Mouse (Mus musculus) WW6 (cell line): Measurements from ENCODE around the gene F11r.

Source experiments
- DNase-seq: peaks from one replicate; pipeline ENCODE4 v3.0.0-alpha.2; 2013; ENCODE audit warnings: low read depth, low spot score

The F11r gene

DNA sequence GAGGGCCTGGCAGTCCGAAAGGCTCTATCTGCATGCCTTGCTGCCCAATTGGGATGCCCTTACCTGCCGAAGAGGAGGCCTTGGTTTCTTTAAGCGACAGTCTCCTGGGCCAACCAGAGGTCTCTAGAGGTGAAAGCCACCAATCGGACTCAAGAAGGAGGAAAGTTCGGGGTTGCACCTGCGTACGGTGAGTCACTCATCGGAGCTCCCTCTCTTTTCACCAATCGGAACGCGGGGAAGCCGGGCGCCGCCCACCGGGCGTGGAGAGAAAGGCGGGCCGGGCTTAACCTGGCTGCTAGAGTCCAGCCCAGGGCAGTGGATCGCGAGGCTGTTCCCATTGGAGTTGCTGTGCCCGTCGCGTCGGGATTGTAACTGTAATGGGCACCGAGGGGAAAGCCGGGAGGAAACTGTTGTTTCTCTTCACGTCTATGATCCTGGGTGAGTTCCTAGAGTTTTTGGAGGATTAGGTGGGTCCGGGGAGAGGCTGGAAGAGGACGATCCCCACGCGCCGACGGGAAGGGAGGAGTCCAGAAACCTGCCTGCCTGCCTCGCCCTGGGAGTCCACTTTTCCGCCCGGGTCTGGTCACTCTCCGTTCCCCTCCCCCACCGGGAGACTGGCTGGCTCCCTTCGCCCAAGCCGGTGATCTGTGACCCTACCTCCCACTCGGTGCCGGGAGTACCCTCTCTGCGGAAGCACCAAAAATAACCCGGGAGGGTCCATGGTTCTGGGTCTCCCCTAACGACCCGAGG, at the start of gene F11r:
F11r (plus strand) TSS at position 272 of the 750 bp plus-strand sequence.
- DNase-seq: peak; percentile 88

DNA sequence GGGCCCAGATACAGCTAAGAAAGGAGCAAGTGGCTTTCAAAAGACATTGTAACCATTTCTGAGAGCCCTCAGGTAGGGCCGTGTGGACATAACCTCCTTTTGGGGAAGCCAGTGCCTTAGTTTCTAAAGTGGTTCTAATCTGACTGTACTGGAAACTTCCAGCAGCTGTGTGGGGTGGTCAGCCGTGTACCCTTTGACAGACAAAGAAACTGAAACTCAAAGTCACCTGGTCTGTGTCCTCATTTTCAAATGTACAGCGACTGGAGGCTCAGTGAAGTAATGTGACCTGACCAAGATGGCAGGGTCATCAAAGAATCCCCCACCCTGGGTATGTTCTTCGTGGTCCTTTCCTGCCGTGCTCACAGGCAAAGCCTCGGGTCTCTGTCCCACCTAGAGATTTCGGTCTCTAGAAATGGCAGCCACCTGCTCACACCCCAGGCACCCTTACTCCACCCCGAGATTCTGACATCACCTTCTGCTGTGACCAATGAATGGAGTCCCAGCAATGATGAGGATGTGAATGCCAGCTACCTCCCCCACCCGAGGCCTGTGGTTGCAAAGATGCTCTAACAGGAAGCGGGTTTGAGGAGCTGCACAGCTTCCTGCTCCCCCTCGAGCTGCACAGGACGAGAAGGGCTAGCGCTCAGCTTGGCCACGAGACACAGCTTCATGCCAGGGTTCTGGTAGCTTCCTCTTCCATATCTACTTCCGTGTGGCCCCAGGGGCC, 48.8 kb upstream of the F11r start, which contains the start of gene Arhgap30:
Arhgap30 (plus strand) TSS at position 579 of the 727 bp plus-strand sequence.
- no peak for DNase-seq

DNA sequence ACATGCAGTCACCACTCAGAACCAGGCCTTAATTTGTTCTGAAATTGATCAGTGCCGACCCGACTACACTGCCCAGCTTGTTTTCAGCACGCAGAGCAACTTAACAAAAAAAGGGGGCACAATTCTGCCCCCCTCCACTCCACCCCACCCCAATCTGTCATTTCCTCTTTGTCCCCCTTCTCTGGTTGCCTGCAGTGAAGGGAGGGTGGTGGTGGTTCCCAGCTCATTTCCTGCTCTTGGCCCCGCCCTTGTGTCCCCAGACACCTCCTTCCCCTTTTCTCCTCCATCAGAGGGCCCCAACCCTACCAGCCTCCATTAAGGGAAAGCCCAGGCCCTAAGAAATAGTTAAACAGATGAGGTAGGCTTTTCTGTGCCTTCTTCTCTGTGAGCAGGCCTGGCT, 47.2 kb upstream of the F11r start:
- DNase-seq: no peak

DNA sequence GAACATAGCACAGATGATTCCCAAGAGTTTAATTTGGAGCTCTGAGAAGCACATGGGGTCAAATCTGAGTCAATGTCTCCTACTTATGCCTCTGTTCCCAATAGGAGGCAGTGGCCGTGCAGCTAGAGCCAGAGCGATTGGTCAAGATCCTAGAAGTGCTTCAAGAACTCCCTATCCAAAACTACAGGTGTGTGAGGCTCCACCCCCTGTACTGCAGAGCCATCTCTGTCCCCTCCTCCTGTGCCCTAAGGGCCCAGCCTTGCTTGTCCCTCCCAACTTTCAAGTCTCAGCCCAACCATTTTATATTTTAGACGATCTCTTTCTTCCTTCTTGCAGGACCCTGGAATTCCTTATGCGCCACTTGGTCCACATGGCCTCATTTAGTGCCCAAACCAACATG, 35.5 kb upstream of the F11r start:
- no peak for DNase-seq

DNA sequence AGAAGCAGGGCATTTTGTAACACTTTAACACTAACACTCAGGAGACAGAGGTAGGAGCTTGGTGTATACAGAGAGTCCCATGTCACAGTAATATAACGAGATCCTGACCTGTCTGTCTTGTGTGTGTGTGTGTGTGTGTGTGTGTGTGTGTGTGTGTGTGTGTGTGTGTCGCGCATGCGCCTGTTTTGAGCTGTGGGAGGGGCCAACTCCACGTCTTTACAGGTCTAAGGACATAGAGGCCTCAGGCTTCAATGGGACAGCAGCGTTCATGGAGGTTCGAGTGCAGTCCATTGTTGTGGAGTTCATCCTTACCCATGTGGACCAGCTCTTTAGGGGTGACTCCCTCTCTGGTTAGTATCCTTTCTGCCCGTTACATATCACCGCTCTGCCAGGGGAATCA, 34.3 kb upstream of the F11r start:
- DNase-seq: no peak

DNA sequence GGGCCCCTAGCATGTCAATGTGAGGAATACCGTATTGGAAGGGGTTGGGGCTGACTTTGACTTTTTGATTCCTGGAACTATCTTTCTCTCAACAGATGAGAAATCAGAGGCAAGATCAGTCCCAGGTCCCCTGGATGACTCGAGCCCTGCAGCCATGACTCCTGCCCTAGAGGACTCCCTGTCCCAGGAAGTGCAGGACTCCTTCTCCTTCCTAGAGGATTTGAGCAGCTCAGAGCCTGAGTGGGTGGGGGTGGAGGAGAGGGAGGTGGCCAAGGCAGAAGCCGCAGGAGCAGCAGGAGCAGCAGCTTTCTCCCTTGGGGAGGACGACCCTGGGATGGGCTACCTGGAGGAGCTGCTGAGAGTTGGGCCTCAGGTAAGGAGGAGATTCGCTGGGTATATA, 30.1 kb upstream of the F11r start:
- DNase-seq: no peak

DNA sequence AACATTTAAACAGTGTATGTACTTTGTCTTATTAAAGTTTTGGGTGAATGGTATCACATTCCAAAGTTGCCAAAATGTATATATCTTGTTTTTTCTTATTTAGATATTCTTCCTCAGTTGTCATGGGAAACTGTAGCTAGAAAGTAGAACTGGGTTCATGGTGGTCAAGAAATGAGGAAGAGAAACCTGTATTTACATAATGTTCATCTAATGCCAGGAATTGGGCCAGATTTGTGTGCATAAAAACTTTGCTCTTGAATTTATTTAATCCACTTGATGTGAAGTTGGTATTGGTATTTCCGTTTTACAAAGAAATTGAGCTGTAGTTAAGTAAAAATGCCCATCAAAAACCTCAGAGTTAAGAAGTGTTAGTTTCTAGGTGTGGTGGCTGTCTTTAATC, 27.1 kb upstream of the F11r start:
- no peak for DNase-seq

DNA sequence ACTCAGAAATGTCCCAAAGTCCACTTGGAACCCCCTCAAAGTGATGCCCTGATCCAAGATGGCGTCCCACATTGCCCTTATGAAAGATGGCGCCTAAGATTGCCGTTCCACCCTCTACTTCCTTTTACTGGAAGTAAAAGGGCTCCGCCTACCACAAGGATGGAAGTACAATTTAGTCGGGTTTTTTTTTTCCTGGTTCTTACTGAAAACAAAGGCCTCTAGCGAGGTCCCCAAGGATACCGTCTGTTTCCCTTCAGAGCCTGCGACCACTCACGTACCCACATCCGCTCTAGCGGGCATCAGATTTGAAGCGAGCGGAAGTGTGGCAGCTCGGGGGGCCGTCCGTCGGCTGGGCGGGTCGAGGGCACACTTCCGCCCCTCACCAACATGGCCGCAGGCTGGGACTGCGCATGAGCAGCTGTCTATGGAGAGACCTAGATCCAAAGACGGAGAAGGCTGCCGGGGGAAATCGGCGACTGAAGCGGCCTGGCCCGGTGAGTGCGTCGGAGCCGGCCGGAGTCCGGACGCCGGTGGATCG, 26.3 kb upstream of the F11r start, which contains the start of gene Usf1:
Usf1 (plus strand) TSS at position 367 of the 538 bp plus-strand sequence.
- DNase-seq: peak; percentile 83

DNA sequence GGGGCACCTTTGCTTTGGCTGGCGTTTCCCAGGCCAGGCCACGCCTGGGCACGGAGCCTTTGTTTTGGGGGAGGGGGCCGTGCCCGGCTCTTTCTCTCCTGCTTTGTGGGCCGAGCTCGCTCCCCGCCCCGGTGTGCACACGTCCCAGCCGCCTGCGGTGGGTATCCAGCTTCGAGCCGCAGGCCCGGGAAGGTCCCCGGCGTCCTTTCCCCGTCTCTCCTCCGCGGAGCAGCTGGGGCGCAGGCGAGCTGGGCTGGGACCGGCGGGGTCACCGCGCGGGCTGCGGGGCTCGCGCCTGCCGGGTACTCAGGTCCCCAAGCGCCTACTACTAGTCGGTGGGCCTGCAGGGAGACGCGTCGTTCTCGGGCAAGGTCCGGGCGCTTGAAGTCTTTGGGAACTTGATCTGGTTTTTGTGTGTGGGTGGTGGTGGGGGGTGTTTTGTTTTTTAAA, 25.8 kb upstream of the F11r start:
- DNase-seq: no peak

DNA sequence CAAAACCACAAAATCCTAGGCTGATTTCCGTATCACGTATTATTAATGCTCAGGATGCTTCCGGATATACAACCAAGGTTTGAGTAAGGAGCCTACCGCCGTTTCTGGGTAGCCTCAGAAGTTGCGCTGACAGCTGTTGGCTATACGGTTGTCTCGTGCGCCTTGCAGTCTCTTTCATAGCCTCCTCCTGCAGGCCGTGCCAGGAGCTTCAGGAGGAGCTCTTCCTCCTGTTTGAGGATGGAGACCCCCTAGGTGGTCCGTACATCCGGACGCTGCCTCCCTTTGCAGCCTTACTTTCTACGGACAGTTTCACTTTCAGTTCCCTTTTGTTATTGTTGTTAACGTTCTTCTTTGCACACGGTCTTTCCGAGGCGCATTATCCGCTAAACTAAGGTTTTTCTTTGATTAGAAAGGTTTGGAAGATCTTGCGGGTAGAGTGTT, 25.3 kb upstream of the F11r start:
- DNase-seq: no peak

DNA sequence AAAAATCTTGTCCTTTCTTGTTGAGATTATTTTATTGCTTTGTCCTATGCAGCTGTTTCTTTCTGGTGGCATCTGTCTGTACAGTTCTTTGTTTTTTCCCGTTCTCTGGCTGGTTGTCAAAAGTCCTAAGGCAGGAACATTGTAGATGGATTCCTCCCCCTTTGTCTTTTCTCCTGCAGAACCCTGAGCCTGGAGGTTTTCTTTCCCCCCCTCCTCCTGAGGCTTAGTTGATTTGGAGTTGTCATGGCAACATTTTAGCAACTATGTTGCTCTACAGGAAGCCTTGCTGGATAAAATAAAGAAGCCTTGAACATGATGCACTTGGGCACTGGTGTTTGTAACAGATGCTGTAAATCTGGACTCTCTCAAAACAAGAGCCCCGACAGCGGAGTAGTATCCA, 24.9 kb upstream of the F11r start:
- no peak for DNase-seq

DNA sequence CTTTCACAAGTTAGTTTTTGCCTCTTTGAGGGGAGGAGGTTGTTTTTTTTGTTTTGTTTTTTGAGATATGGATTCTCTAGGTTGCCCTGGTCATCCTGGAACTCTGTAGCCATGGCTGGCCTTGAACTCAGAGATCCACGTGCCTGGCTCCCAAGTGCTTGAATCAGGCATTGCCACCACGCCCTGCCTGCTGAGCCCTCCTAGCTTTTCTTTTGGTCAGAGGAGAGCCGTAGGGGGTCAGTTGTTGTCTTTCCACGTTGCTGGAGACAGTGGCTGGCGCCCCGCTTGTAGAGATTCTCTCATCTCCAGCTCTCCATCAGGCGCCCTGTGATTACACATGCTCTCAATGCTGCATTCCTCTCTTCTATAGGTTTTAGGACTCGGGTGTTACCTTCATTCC, 23.7 kb upstream of the F11r start:
- DNase-seq: no peak

DNA sequence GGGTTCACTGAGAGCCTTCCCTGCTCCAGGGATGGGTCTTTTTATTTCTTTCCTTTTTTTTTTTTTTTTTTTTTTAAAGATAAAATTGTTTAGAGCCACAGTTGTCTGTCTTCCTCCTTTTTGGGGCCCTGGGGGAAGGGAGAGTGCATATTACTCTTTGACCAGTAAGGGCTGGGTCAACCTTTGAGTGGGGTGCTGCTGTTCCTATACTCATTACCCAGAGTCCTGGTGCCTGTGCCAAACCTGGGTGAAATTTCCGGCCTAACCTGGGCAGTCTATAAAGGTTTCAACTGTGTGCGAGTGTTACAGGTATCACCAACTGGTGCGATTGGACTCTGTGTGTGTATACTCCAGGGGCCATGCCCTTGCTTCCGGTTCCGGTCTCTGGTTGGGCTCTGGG, 18.7 kb upstream of the F11r start, which contains the start of gene Tstd1:
Tstd1 (plus strand) TSS at position 213 of the 400 bp plus-strand sequence.
- no peak for DNase-seq

DNA sequence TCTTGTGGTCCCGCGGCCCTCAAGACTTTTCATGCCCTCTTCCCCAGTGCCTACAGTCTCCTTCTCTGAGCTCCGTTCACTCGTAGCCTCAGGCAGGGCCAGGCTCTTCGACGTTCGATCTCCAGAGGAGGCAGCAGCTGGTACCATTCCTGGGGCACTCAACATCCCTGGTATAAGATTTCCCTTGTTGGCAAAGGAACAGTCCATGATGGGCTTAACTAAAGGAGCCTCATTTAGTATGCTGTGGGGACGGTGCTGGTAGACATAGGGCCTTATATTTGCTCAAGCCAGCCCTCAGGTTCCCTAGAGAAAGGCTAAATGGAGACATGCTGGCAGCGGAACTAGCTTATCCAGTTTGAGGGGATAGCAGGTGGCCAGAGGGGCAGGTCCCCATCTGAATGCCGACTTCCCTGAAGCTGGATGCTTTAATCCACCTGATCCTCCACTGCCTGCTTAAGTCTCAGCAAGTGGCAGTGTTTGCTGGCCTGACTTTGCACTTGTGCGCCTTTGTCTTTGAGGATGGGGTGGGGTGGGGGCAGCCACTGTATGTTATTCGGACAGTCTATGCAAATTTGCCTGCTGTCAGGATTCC, 17.9 kb upstream of the F11r start:
- DNase-seq: no peak

DNA sequence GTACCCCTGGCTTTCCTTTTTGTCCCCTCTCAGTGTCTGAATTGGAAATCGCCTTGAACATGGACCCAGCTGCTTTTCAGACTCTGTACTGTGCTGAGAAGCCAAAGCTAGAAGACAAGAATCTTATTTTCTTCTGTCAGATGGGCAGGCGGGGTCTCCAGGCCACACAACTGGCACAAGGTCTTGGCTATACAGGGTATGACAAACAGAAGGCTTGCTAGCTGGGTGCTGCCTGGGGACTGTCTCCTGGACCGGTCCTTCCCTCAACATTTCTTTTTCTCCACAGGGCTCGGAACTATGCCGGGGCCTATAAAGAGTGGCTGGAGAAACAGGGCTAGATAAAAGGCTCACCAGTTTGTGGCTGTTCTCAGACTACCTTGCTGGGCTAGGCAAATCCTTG, 17.4 kb upstream of the F11r start:
- DNase-seq: no peak

DNA sequence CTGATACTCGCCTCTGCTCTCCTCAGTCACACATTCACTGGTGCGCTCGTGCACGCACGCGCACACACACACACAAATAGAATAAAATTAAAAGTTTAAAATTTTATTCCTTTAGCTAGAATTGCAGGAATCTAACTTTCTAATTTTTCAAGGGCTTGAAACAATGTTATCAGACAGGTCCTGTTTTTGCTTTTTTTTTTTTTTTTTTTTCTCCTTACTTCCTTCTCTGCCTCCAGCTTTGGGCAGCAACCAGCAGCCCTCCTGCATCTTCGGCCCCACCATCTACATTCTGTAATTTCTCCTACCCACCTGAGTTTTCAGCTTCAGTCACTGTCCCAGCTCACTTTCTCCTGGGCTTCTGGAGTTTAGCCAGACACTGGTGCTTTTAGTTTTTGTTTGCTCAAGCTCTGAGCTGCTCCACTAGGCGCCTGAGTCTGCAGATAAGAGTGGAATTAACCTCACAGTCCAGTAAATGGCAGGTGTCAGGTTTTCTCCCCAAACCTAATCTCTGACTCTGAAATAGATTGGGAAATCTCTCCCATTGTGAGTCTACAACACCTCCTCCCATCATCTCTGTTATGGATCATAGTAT, 14.7 kb upstream of the F11r start:
- no peak for DNase-seq

DNA sequence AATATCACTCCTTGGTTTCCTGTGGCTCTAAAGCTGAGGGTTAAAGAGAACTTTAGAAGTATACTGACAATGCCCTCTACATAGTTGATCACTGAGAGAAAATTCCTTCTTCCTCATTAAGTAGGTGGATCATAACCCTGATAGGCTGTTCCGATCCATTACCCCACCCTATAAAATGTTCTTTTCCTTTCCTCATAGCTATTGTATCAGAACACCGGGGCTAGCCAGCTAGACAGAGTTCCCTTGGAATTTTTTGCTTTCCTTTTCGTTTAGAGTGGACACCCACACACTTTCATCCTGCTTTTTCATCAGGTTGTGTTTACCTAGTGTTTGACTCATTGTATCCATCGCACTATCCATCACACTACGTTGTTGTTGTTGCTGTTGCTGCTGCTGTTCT, 12.7 kb upstream of the F11r start:
- no peak for DNase-seq

DNA sequence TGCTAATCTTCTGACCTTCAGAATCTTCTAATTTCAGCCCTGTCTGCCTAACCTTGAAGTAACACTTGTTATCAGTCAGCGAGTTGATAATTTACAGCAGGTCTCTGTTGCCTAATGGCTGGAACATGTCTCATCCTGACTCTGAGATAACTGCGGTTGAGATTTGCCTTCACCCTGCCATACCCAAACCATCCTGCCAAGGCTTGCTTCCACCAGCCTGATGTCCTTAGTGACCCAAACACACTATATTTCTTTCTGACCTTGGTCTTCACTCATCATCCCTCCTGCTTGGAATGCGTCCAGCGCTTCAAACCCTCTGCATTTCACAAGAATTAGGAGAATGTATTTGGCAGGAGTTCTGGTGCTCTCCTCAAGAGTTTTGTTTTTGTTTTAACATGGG, 12.2 kb upstream of the F11r start:
- DNase-seq: no peak

DNA sequence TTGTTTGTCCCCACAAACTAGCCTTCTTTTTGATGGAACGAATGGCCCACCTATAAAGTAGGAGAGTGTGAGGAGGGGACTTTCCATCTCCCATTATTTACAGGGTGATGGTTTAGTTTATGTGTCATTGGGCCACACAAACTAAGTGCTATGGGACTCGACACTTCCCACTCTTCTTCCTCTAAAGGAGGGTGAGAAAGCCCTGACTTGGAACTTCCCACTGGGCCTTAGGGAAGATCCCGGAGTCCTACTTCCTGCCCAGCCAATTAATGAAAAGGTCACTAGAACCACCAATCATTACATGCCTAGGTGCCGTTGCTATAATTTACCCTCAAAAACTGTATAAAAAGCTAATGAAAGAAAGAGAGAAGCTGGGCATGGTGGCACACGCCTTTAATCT, 5.2 kb upstream of the F11r start:
- no peak for DNase-seq

DNA sequence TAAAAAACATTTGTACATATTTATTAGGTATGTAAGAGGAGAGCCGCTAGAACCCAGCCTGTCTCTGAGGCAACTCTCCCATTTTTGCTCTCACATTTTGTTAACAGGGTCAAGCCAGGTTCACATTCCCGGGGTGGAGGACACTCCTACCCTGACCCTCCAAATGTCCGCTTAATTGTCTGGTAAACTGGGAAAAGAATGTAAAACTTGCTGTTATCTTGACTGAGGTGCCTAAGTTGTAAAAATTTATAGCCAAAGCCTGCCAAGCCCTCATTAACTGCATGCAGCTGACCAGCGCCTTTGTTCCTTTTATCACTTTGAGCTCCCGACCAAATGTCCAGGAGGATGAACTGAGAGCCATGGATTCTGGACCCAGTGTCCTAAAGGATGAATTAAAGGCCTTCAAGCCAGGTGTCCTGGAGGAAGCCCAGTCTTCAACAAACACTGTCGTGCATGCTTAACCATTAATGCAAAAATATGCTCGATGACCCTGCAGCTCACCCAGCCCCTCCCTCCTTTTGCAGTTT, 2.0 kb upstream of the F11r start:
- DNase-seq: no peak

DNA sequence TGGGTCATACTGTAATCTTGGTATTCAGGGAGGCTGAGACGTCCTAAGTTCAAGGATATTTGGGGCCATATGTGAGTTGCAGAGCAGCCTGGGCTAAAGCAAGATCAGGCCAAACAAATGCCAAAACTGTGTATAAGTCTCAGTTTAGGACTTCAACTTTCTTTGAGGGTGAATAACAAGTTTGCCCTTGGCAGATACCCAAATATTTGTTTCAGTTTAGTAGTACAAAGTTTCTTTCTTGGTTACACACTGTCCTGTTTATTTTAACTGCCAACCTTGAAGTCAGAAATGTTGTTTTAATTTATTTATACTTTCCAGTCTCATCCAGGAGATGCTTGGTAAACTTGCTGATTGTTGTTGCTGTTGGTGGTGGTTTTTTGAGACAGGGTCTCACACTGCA, 1.4 kb upstream of the F11r start:
- DNase-seq: no peak
